Mouse (Mus musculus): ENCODE results near the gene Ifitm10.
"Not testable (repeated sequence)": the region's sequence is repeated elsewhere in the genome, so short reads cannot be mapped to it uniquely, and the experiment has no call there.

The Ifitm10 gene

GRCm38 (mm10) chr7:142373641-142374412 is at the start of gene Ifitm10:
Gene Ifitm10, minus strand, starts transcription at chr7:142373753.
- DNase-seq (ENCODE audit: low read depth, low spot score), result no peak

GRCm38 (mm10) chr7:142421826-142422225 is 48.3 kb upstream of the Ifitm10 start:
- no peak for DNase-seq (ENCODE audit: low read depth, low spot score)

- DNase-seq (ENCODE audit: low read depth, low spot score), result no peak
These were observed 46.3 kb upstream of the Ifitm10 start for GRCm38 (mm10) chr7:142419887-142420286.

- no peak for DNase-seq (ENCODE audit: low read depth, low spot score)
These were observed 45.1 kb upstream of the Ifitm10 start for GRCm38 (mm10) chr7:142418679-142419078.

- no peak for DNase-seq (ENCODE audit: low read depth, low spot score)
These were observed 44.5 kb upstream of the Ifitm10 start for GRCm38 (mm10) chr7:142418027-142418426.

- no peak for DNase-seq (ENCODE audit: low read depth, low spot score)
These were observed 42.7 kb upstream of the Ifitm10 start for GRCm38 (mm10) chr7:142416225-142416624.

- no peak for DNase-seq (ENCODE audit: low read depth, low spot score)
These were observed 41.8 kb upstream of the Ifitm10 start for GRCm38 (mm10) chr7:142415314-142415713.

GRCm38 (mm10) chr7:142413285-142413684 is 39.7 kb upstream of the Ifitm10 start:
- no peak for DNase-seq (ENCODE audit: low read depth, low spot score)

GRCm38 (mm10) chr7:142409603-142410002 is 36.0 kb upstream of the Ifitm10 start:
- no peak for DNase-seq (ENCODE audit: low read depth, low spot score)

GRCm38 (mm10) chr7:142408686-142409085 is 35.1 kb upstream of the Ifitm10 start:
- DNase-seq (ENCODE audit: low read depth, low spot score), result no peak

GRCm38 (mm10) chr7:142407935-142408334 is 34.4 kb upstream of the Ifitm10 start:
- DNase-seq (ENCODE audit: low read depth, low spot score), result no peak

GRCm38 (mm10) chr7:142405134-142405533 is 31.6 kb upstream of the Ifitm10 start:
- DNase-seq (ENCODE audit: low read depth, low spot score), result not testable (repeated sequence)

GRCm38 (mm10) chr7:142403591-142403990 is 30.0 kb upstream of the Ifitm10 start:
- no peak for DNase-seq (ENCODE audit: low read depth, low spot score)

GRCm38 (mm10) chr7:142400750-142401142 is 27.2 kb upstream of the Ifitm10 start:
- DNase-seq (ENCODE audit: low read depth, low spot score), result no peak

- DNase-seq (ENCODE audit: low read depth, low spot score), result no peak
These were observed 26.7 kb upstream of the Ifitm10 start for GRCm38 (mm10) chr7:142400112-142400749.

- DNase-seq (ENCODE audit: low read depth, low spot score), result no peak
These were observed 25.7 kb upstream of the Ifitm10 start for GRCm38 (mm10) chr7:142399250-142399649.

- DNase-seq (ENCODE audit: low read depth, low spot score), result peak; percentile 32
These were observed 24.5 kb upstream of the Ifitm10 start for GRCm38 (mm10) chr7:142398052-142398451.

- no peak for DNase-seq (ENCODE audit: low read depth, low spot score)
These were observed 23.1 kb upstream of the Ifitm10 start for GRCm38 (mm10) chr7:142396611-142397010.

- no peak for DNase-seq (ENCODE audit: low read depth, low spot score)
These were observed 21.9 kb upstream of the Ifitm10 start for GRCm38 (mm10) chr7:142395472-142395871.

GRCm38 (mm10) chr7:142394261-142395190 is 21.0 kb upstream of the Ifitm10 start:
- no peak for DNase-seq (ENCODE audit: low read depth, low spot score)

GRCm38 (mm10) chr7:142393191-142393590 is 19.6 kb upstream of the Ifitm10 start:
- DNase-seq (ENCODE audit: low read depth, low spot score), result peak; percentile 91

GRCm38 (mm10) chr7:142391609-142392008 is 18.1 kb upstream of the Ifitm10 start:
- DNase-seq (ENCODE audit: low read depth, low spot score), result no peak

Data from 3T3-L1 (cell line).